Mouse (Mus musculus) heart, adult 2 months (tissue): ENCODE results near the gene Aloxe3.

ENCODE experiments used
- CTCF ChIP-seq: fragments of 200-600 bp; IDR thresholded peaks from 2 replicates; pipeline ENCODE4 v1.8.1; 2022; ENCODE audit warnings: antibody characterized with exemption, mild to moderate bottlenecking, moderate library complexity
- EP300 ChIP-seq: fragments of 200-500 bp; IDR thresholded peaks from 2 replicates; pipeline ENCODE4 v1.6.1; 2011; ENCODE audit warnings: low read depth, low read length, control low read depth; ENCODE audit not compliant: insufficient read depth

DNA sequence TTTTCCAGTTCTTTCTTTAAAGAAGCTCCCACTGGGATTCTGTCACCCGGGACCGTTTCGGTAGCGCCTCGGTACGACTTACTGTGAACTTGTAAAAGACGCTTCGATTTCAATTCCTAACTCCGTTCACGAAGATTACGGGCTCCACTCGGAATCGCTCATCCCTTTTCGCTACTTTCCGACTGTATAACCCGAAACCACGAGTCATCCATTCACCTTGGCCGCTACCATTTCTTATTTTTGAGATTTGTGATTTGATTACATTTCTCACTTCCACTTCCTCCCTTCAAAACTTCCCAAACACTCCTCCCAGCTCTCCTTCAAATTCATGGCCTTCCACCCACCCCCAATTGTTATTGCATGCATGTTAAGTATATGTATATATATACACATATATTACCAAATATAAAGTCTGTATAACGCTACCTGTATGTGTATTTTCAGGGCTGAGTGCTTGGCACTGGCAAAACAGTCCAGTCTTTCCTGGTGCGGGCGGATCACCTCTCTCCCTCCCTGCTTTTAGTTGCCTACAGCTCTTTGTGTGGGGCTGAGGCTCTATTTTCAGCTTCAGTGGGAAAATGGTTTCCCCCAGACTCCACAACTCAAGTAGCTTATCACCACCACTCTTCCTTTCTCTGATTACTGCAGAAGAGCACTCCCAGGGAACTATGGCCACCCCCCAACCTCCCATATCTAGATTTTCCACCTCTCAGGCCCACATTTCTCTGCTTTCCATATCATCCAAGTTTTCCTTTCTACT is 14.5 kb upstream of the Aloxe3 start:
- no peak for TF ChIP-seq CTCF
- TF ChIP-seq EP300, result no peak
